Mouse (Mus musculus): ENCODE results near the gene Hoxb5. TPM values are rescaled to one million over a fixed set of nuclear protein-coding genes. Genes with fewer than 3 reads are reported as not detected.

Gene Hoxb5
- polyA plus RNA-seq, 1 experiment, result not detected

- peaks cover 99% of the 10 kb centered on the region for H3K27me3 ChIP-seq (ENCODE audit: control insufficient read depth)
- H3K4me3 ChIP-seq (replicated peaks), result no peak overlapping the region
- TF ChIP-seq GATA1 (IDR thresholded peaks at IDR 0.05; ENCODE audit: low read length), result no peak
- TF ChIP-seq TAL1 (IDR thresholded peaks at IDR 0.05; ENCODE audit: low read length), result no peak
- H3K4me1 ChIP-seq (ENCODE audit: control insufficient read depth), result no peaks in the 10 kb centered on the region
- no peaks in the 10 kb centered on the region for H3K36me3 ChIP-seq (ENCODE audit: control insufficient read depth)
- no peaks in the 10 kb centered on the region for H3K9me3 ChIP-seq (ENCODE audit: control insufficient read depth, low read length)
Measured at GRCm38 (mm10) chr11:96337026-96337425, 33.9 kb downstream of the Hoxb5 start.

GRCm38 (mm10) chr11:96338957-96339855 lies 36.1 kb downstream of the Hoxb5 start:
- H3K4me1 ChIP-seq (ENCODE audit: control insufficient read depth), result no peaks in the 10 kb centered on the region
- no peak overlapping the region for H3K4me3 ChIP-seq (replicated peaks)
- no peaks in the 10 kb centered on the region for H3K36me3 ChIP-seq (ENCODE audit: control insufficient read depth)
- TF ChIP-seq GATA1 (IDR thresholded peaks at IDR 0.05; ENCODE audit: low read length) (no peak), TAL1 (IDR thresholded peaks at IDR 0.05; ENCODE audit: low read length) (no peak)
- no peaks in the 10 kb centered on the region for H3K9me3 ChIP-seq (ENCODE audit: control insufficient read depth, low read length)
- peaks cover 99% of the 10 kb centered on the region for H3K27me3 ChIP-seq (ENCODE audit: control insufficient read depth)

GRCm38 (mm10) chr11:96340698-96341365 lies 37.7 kb downstream of the Hoxb5 start:
- no peaks in the 10 kb centered on the region for H3K9me3 ChIP-seq (ENCODE audit: control insufficient read depth, low read length)
- TF ChIP-seq TAL1 (IDR thresholded peaks at IDR 0.05; ENCODE audit: low read length), result no peak
- TF ChIP-seq GATA1 (IDR thresholded peaks at IDR 0.05; ENCODE audit: low read length), result no peak
- H3K4me1 ChIP-seq (ENCODE audit: control insufficient read depth), result no peaks in the 10 kb centered on the region
- no peak overlapping the region for H3K4me3 ChIP-seq (replicated peaks)
- peaks cover 100% of the 10 kb centered on the region for H3K27me3 ChIP-seq (ENCODE audit: control insufficient read depth)
- no peaks in the 10 kb centered on the region for H3K36me3 ChIP-seq (ENCODE audit: control insufficient read depth)

- TF ChIP-seq GATA1 (IDR thresholded peaks at IDR 0.05; ENCODE audit: low read length) (no peak), TAL1 (IDR thresholded peaks at IDR 0.05; ENCODE audit: low read length) (no peak)
- Histone ChIP-seq H3K4me1 (ENCODE audit: control insufficient read depth) (no peaks in the 10 kb centered on the region), H3K4me3 (replicated peaks) (no peak overlapping the region), H3K9me3 (ENCODE audit: control insufficient read depth, low read length) (no peaks in the 10 kb centered on the region), H3K27me3 (ENCODE audit: control insufficient read depth) (peaks cover 100% of the 10 kb centered on the region), H3K36me3 (ENCODE audit: control insufficient read depth) (no peaks in the 10 kb centered on the region)
Measured at GRCm38 (mm10) chr11:96341701-96342575, 38.8 kb downstream of the Hoxb5 start.

GRCm38 (mm10) chr11:96342576-96342930 lies 39.4 kb downstream of the Hoxb5 start:
- peaks cover 98% of the 10 kb centered on the region for H3K27me3 ChIP-seq (ENCODE audit: control insufficient read depth)
- no peak overlapping the region for H3K4me3 ChIP-seq (replicated peaks)
- H3K9me3 ChIP-seq (ENCODE audit: control insufficient read depth, low read length), result no peaks in the 10 kb centered on the region
- no peaks in the 10 kb centered on the region for H3K4me1 ChIP-seq (ENCODE audit: control insufficient read depth)
- no peaks in the 10 kb centered on the region for H3K36me3 ChIP-seq (ENCODE audit: control insufficient read depth)
- TF ChIP-seq GATA1 (IDR thresholded peaks at IDR 0.05; ENCODE audit: low read length) (no peak), TAL1 (IDR thresholded peaks at IDR 0.05; ENCODE audit: low read length) (no peak)

- no peaks in the 10 kb centered on the region for H3K9me3 ChIP-seq (ENCODE audit: control insufficient read depth, low read length)
- H3K27me3 ChIP-seq (ENCODE audit: control insufficient read depth), result peaks cover 98% of the 10 kb centered on the region
- no peaks in the 10 kb centered on the region for H3K4me1 ChIP-seq (ENCODE audit: control insufficient read depth)
- H3K4me3 ChIP-seq (replicated peaks), result no peak overlapping the region
- no peaks in the 10 kb centered on the region for H3K36me3 ChIP-seq (ENCODE audit: control insufficient read depth)
- TF ChIP-seq GATA1 (IDR thresholded peaks at IDR 0.05; ENCODE audit: low read length) (no peak), TAL1 (IDR thresholded peaks at IDR 0.05; ENCODE audit: low read length) (no peak)
Measured at GRCm38 (mm10) chr11:96343206-96343745, 40.1 kb downstream of the Hoxb5 start.

GRCm38 (mm10) chr11:96344061-96344877 lies 41.1 kb downstream of the Hoxb5 start:
- Histone ChIP-seq H3K4me3 (replicated peaks) (no peak overlapping the region), H3K9me3 (ENCODE audit: control insufficient read depth, low read length) (no peaks in the 10 kb centered on the region), H3K27me3 (ENCODE audit: control insufficient read depth) (peaks cover 98% of the 10 kb centered on the region), H3K36me3 (ENCODE audit: control insufficient read depth) (no peaks in the 10 kb centered on the region), H3K4me1 (ENCODE audit: control insufficient read depth) (no peaks in the 10 kb centered on the region)
- TF ChIP-seq GATA1 (IDR thresholded peaks at IDR 0.05; ENCODE audit: low read length), result no peak
- TF ChIP-seq TAL1 (IDR thresholded peaks at IDR 0.05; ENCODE audit: low read length), result no peak

- no peak for TF ChIP-seq GATA1 (IDR thresholded peaks at IDR 0.05; ENCODE audit: low read length)
- no peak for TF ChIP-seq TAL1 (IDR thresholded peaks at IDR 0.05; ENCODE audit: low read length)
- peaks cover 98% of the 10 kb centered on the region for H3K27me3 ChIP-seq (ENCODE audit: control insufficient read depth)
- H3K4me3 ChIP-seq (replicated peaks), result no peak overlapping the region
- H3K4me1 ChIP-seq (ENCODE audit: control insufficient read depth), result no peaks in the 10 kb centered on the region
- H3K9me3 ChIP-seq (ENCODE audit: control insufficient read depth, low read length), result no peaks in the 10 kb centered on the region
- no peaks in the 10 kb centered on the region for H3K36me3 ChIP-seq (ENCODE audit: control insufficient read depth)
Measured at GRCm38 (mm10) chr11:96344878-96345159, 41.7 kb downstream of the Hoxb5 start.

All from erythroblast, embryonic 14.5 days (primary cell).